Mouse (Mus musculus): ENCODE measurements around the gene Nhlh1.

The Nhlh1 gene

GRCm38 (mm10) chr1:172061217-172061616 lies 3.8 kb upstream of the Nhlh1 start:
- 0 out of 2 replicates have a peak overlapping the region, but pooled peaks have one; percentile 2 for H3K4me3 ChIP-seq (replicated peaks; ENCODE audit: low read length)
- peaks cover 17% of the 10 kb centered on the region for H3K27me3 ChIP-seq (ENCODE audit: insufficient read depth, low read length)
- no peaks in the 10 kb centered on the region for H3K9me3 ChIP-seq (ENCODE audit: low read length)
- TF ChIP-seq NANOG (IDR thresholded peaks at IDR 0.05; ENCODE audit: borderline replicate concordance, low read length) (no peak), POU5F1 (IDR thresholded peaks at IDR 0.05; ENCODE audit: borderline replicate concordance, low read length) (no peak), CTCF (conservative IDR thresholded peaks at IDR 0.05; ENCODE audit: low read length) (no peak)
- peaks cover 20% of the 10 kb centered on the region for H3K36me3 ChIP-seq (ENCODE audit: insufficient read depth, low read length)
- peaks cover 59% of the 10 kb centered on the region for H3K4me1 ChIP-seq (replicated peaks; ENCODE audit: low read depth, low read length)

GRCm38 (mm10) chr1:172060659-172061058 lies 3.3 kb upstream of the Nhlh1 start:
- Histone ChIP-seq H3K9me3 (ENCODE audit: low read length) (no peaks in the 10 kb centered on the region), H3K36me3 (ENCODE audit: insufficient read depth, low read length) (peaks cover 14% of the 10 kb centered on the region), H3K4me1 (replicated peaks; ENCODE audit: low read depth, low read length) (peaks cover 53% of the 10 kb centered on the region), H3K27me3 (ENCODE audit: insufficient read depth, low read length) (peaks cover 21% of the 10 kb centered on the region), H3K4me3 (replicated peaks; ENCODE audit: low read length) (no peak overlapping the region)
- TF ChIP-seq POU5F1 (IDR thresholded peaks at IDR 0.05; ENCODE audit: borderline replicate concordance, low read length) (no peak), NANOG (IDR thresholded peaks at IDR 0.05; ENCODE audit: borderline replicate concordance, low read length) (no peak), CTCF (conservative IDR thresholded peaks at IDR 0.05; ENCODE audit: low read length) (no peak)

- TF ChIP-seq NANOG (IDR thresholded peaks at IDR 0.05; ENCODE audit: borderline replicate concordance, low read length) (no peak), POU5F1 (IDR thresholded peaks at IDR 0.05; ENCODE audit: borderline replicate concordance, low read length) (no peak), CTCF (conservative IDR thresholded peaks at IDR 0.05; ENCODE audit: low read length) (no peak)
These were observed 1.5 kb upstream of the Nhlh1 start for GRCm38 (mm10) chr1:172058874-172059273.

GRCm38 (mm10) chr1:172058321-172058720 lies 948 bp upstream of the Nhlh1 start:
- TF ChIP-seq POU5F1 (IDR thresholded peaks at IDR 0.05; ENCODE audit: borderline replicate concordance, low read length) (no peak), NANOG (IDR thresholded peaks at IDR 0.05; ENCODE audit: borderline replicate concordance, low read length) (no peak), CTCF (conservative IDR thresholded peaks at IDR 0.05; ENCODE audit: low read length) (no peak)
- Histone ChIP-seq H3K36me3 (ENCODE audit: insufficient read depth, low read length) (no peaks in the 10 kb centered on the region), H3K27me3 (ENCODE audit: insufficient read depth, low read length) (peaks cover 44% of the 10 kb centered on the region), H3K9me3 (ENCODE audit: low read length) (no peaks in the 10 kb centered on the region), H3K4me1 (replicated peaks; ENCODE audit: low read depth, low read length) (peaks cover 48% of the 10 kb centered on the region), H3K4me3 (replicated peaks; ENCODE audit: low read length) (no peak overlapping the region)

More at GRCm38 (mm10) chr1:172058874-172059273, 1.5 kb upstream of the Nhlh1 start:
- no peaks in the 10 kb centered on the region for H3K9me3 ChIP-seq (ENCODE audit: low read length)
- H3K36me3 ChIP-seq (ENCODE audit: insufficient read depth, low read length), result no peaks in the 10 kb centered on the region
- peaks cover 47% of the 10 kb centered on the region for H3K4me1 ChIP-seq (replicated peaks; ENCODE audit: low read depth, low read length)
- H3K4me3 ChIP-seq (replicated peaks; ENCODE audit: low read length), result no peak overlapping the region
- H3K27me3 ChIP-seq (ENCODE audit: insufficient read depth, low read length), result peaks cover 38% of the 10 kb centered on the region

GRCm38 (mm10) chr1:172056251-172056650 lies 1.1 kb downstream of the Nhlh1 start:
- Histone ChIP-seq H3K4me3 (replicated peaks; ENCODE audit: low read length) (no peak overlapping the region), H3K4me1 (replicated peaks; ENCODE audit: low read depth, low read length) (peaks cover 44% of the 10 kb centered on the region), H3K36me3 (ENCODE audit: insufficient read depth, low read length) (no peaks in the 10 kb centered on the region), H3K27me3 (ENCODE audit: insufficient read depth, low read length) (peaks cover 60% of the 10 kb centered on the region), H3K9me3 (ENCODE audit: low read length) (no peaks in the 10 kb centered on the region)
- TF ChIP-seq POU5F1 (IDR thresholded peaks at IDR 0.05; ENCODE audit: borderline replicate concordance, low read length), result no peak
- no peak for TF ChIP-seq NANOG (IDR thresholded peaks at IDR 0.05; ENCODE audit: borderline replicate concordance, low read length)
- TF ChIP-seq CTCF (conservative IDR thresholded peaks at IDR 0.05; ENCODE audit: low read length), result no peak

- Histone ChIP-seq H3K4me1 (replicated peaks; ENCODE audit: low read depth, low read length) (peaks cover 42% of the 10 kb centered on the region), H3K4me3 (replicated peaks; ENCODE audit: low read length) (peak overlapping the region; percentile 73), H3K9me3 (ENCODE audit: low read length) (no peaks in the 10 kb centered on the region), H3K36me3 (ENCODE audit: insufficient read depth, low read length) (no peaks in the 10 kb centered on the region), H3K27me3 (ENCODE audit: insufficient read depth, low read length) (peaks cover 62% of the 10 kb centered on the region)
- TF ChIP-seq NANOG (IDR thresholded peaks at IDR 0.05; ENCODE audit: borderline replicate concordance, low read length) (no peak), CTCF (conservative IDR thresholded peaks at IDR 0.05; ENCODE audit: low read length) (no peak), POU5F1 (IDR thresholded peaks at IDR 0.05; ENCODE audit: borderline replicate concordance, low read length) (no peak)
These were observed 3.6 kb downstream of the Nhlh1 start for GRCm38 (mm10) chr1:172053541-172054440.

- peaks cover 43% of the 10 kb centered on the region for H3K4me1 ChIP-seq (replicated peaks; ENCODE audit: low read depth, low read length)
- peak overlapping the region; percentile 51 for H3K4me3 ChIP-seq (replicated peaks; ENCODE audit: low read length)
- peaks cover 62% of the 10 kb centered on the region for H3K27me3 ChIP-seq (ENCODE audit: insufficient read depth, low read length)
- H3K9me3 ChIP-seq (ENCODE audit: low read length), result no peaks in the 10 kb centered on the region
- no peaks in the 10 kb centered on the region for H3K36me3 ChIP-seq (ENCODE audit: insufficient read depth, low read length)
- TF ChIP-seq NANOG (IDR thresholded peaks at IDR 0.05; ENCODE audit: borderline replicate concordance, low read length), result no peak
- TF ChIP-seq CTCF (conservative IDR thresholded peaks at IDR 0.05; ENCODE audit: low read length), result no peak
- TF ChIP-seq POU5F1 (IDR thresholded peaks at IDR 0.05; ENCODE audit: borderline replicate concordance, low read length), result no peak
These were observed 4.5 kb downstream of the Nhlh1 start for GRCm38 (mm10) chr1:172052766-172053279.

GRCm38 (mm10) chr1:172049131-172049782 lies 8.1 kb downstream of the Nhlh1 start:
- H3K36me3 ChIP-seq (ENCODE audit: insufficient read depth, low read length), result no peaks in the 10 kb centered on the region
- TF ChIP-seq NANOG (IDR thresholded peaks at IDR 0.05; ENCODE audit: borderline replicate concordance, low read length) (no peak), CTCF (conservative IDR thresholded peaks at IDR 0.05; ENCODE audit: low read length) (no peak), POU5F1 (IDR thresholded peaks at IDR 0.05; ENCODE audit: borderline replicate concordance, low read length) (no peak)
- H3K27me3 ChIP-seq (ENCODE audit: insufficient read depth, low read length), result peaks cover 45% of the 10 kb centered on the region
- no peaks in the 10 kb centered on the region for H3K9me3 ChIP-seq (ENCODE audit: low read length)
- H3K4me1 ChIP-seq (replicated peaks; ENCODE audit: low read depth, low read length), result peaks cover 35% of the 10 kb centered on the region
- H3K4me3 ChIP-seq (replicated peaks; ENCODE audit: low read length), result no peak overlapping the region

Data from E14TG2a.4 (cell line).